Comparison of ENCODE assay signal across 7 mouse cellular contexts in the genomic region with DNA sequence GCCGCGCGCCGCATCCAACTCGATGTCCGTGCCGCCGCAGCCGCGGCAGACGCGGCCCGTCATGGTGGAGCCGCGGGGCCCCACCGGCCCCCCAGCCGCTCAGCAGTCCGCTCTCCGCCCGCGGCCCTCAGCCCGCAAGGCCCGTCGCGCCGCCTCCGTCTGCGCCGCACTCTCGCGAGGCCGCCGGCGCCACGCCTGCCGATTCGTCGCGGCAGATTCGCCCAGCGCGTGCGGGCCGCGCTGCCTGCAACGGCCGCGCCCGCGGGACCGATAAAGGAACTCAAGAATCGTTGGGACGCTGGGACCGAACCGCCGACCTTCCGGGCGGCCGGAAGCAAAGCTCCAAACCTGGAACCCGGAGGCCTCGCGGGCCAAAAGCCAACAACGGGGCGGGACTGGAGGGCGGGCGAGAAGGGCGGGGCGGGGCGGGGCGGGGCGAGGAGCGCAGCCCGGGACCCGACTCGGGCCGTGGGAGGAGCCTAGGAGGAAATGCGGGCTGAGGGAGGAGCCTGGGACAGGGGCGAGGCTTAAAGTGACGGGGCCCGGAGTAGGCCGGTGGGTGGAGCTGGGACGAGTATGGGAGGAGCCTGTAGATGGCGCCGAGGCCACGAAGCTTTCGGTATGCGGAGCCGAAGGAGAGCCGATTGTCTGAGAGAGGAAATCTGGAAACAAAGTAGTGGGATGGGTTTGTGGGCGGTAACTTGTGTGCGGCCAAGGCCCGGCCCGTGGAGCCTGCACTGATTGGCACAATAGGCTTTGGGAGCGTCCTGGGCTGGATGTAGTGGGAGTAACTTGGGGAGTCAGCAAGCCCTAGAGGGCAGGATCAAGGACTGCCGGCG. TPM values are rescaled to one million over a fixed set of nuclear protein-coding genes. Genes with fewer than 3 reads are reported as not detected.
A peak's percentile ranks its signal among the peaks of the same experiment; 100 is the strongest.
DNase-seq lines count a peak whose midpoint lies in the region; ATAC-seq and TF ChIP-seq lines count a peak whose summit lies in the region.

Gene Brf1 (minus strand): TSS at position 411 of the 839 bp plus-strand sequence.

- under 1% methylated on average over 96 of the region's 96 CpGs for WGBS in embryonic facial prominence, embryonic 10.5 days
- whole genome bisulfite sequencing in intestine, postnatal 0 days = under 1% methylated on average over 96 of the region's 96 CpGs
- WGBS in midbrain, embryonic 12.5 days = under 1% methylated on average over 96 of the region's 96 CpGs
- WGBS in small intestine, adult 2 months = under 1% methylated on average over 95 of the region's 96 CpGs

- intact Hi-C loops in left cerebral cortex, postnatal 4 days (cut with DNase I) = no loop called here

- peak within 1 kb of the TSS; percentile 92 for H3K9ac ChIP-seq in intestine, postnatal 0 days (ENCODE audit: low read depth, low read length)
- peak within 1 kb of the TSS; percentile 78 for H3K9ac ChIP-seq in midbrain, embryonic 12.5 days (replicated peaks)

- H3K4me2 ChIP-seq in intestine, postnatal 0 days (replicated peaks; ENCODE audit: low read depth) = peak within 1 kb of the TSS; percentile 90
- peak within 1 kb of the TSS; percentile 75 for H3K4me2 ChIP-seq in midbrain, embryonic 12.5 days (replicated peaks)

- peak within 1 kb of the TSS; percentile 96 for H3K27ac ChIP-seq in embryonic facial prominence, embryonic 10.5 days (replicated peaks)
- H3K27ac ChIP-seq in intestine, postnatal 0 days (ENCODE audit: low read depth, low read length) = peak within 1 kb of the TSS; percentile 96
- H3K27ac ChIP-seq in midbrain, embryonic 12.5 days (replicated peaks) = peak within 1 kb of the TSS; percentile 92
- H3K27ac ChIP-seq in small intestine, adult 2 months (ENCODE audit: insufficient read depth, low read depth, low read length) = peak within 1 kb of the TSS; percentile 97

- peak; percentile 40 for TF ChIP-seq CTCF in intestine, postnatal 0 days (IDR thresholded peaks at IDR 0.05; ENCODE audit: low read depth)
- TF ChIP-seq CTCF in small intestine, adult 2 months (IDR thresholded peaks at IDR 0.05; ENCODE audit: extremely low read depth, insufficient read length, insufficient replicate concordance, low read depth, low read length) = peak; percentile 5; the same call in 1 of the 2 replicates

- H3K4me1 ChIP-seq in embryonic facial prominence, embryonic 10.5 days = peaks cover 36% of the 10 kb centered on the region
- H3K4me1 ChIP-seq in intestine, postnatal 0 days (replicated peaks; ENCODE audit: control insufficient read depth, insufficient read depth, low read length) = 0 out of 2 replicates have a peak, but pooled peaks cover 6% of the 10 kb centered on the region
- peaks cover 24% of the 10 kb centered on the region for H3K4me1 ChIP-seq in midbrain, embryonic 12.5 days
- H3K4me1 ChIP-seq in small intestine, adult 2 months (ENCODE audit: control insufficient read depth, insufficient read depth, insufficient read length, low read length) = peaks cover 1% of the 10 kb centered on the region; the same call in 1 of the 2 replicates

- H3K9me3 ChIP-seq in embryonic facial prominence, embryonic 10.5 days = no peaks in the 10 kb centered on the region
- H3K9me3 ChIP-seq in intestine, postnatal 0 days (ENCODE audit: control insufficient read depth) = no peaks in the 10 kb centered on the region
- H3K9me3 ChIP-seq in midbrain, embryonic 12.5 days = no peaks in the 10 kb centered on the region

- H3K27me3 ChIP-seq in embryonic facial prominence, embryonic 10.5 days (replicated peaks; ENCODE audit: low read depth, poor library complexity, severe bottlenecking) = no peaks in the 10 kb centered on the region
- H3K27me3 ChIP-seq in intestine, postnatal 0 days (replicated peaks; ENCODE audit: control insufficient read depth, insufficient read depth, low read length) = no peaks in the 10 kb centered on the region
- no peaks in the 10 kb centered on the region for H3K27me3 ChIP-seq in midbrain, embryonic 12.5 days
- H3K27me3 ChIP-seq in small intestine, adult 2 months (ENCODE audit: control insufficient read depth, insufficient read depth, low read length) = no peaks in the 10 kb centered on the region

- peak within 1 kb of the TSS; percentile 88 for H3K4me3 ChIP-seq in embryonic facial prominence, embryonic 10.5 days
- peak within 1 kb of the TSS; percentile 88 for H3K4me3 ChIP-seq in intestine, postnatal 0 days (ENCODE audit: low read depth, low read length)
- H3K4me3 ChIP-seq in midbrain, embryonic 12.5 days = peak within 1 kb of the TSS; percentile 63
- H3K4me3 ChIP-seq in small intestine, adult 2 months (ENCODE audit: low read depth, low read length) = peak within 1 kb of the TSS; percentile 99

- peak; percentile 65 for TF ChIP-seq POLR2A in small intestine, adult 2 months (IDR thresholded peaks at IDR 0.05; ENCODE audit: low read depth, low read length)

- ATAC-seq in intestine, postnatal 0 days = peak; percentile 97
- ATAC-seq in midbrain, embryonic 12.5 days (ENCODE audit: low FRiP score, low read depth) = peak; percentile 98

- peaks cover 26% of the 10 kb centered on the region for H3K36me3 ChIP-seq in embryonic facial prominence, embryonic 10.5 days (replicated peaks)
- no peaks in the 10 kb centered on the region for H3K36me3 ChIP-seq in intestine, postnatal 0 days (ENCODE audit: control insufficient read depth, insufficient read depth)
- peaks cover 20% of the 10 kb centered on the region; the same call in 1 of the 2 replicates for H3K36me3 ChIP-seq in midbrain, embryonic 12.5 days
- no peaks in the 10 kb centered on the region for H3K36me3 ChIP-seq in small intestine, adult 2 months (ENCODE audit: control insufficient read depth, insufficient read depth, low read length)

- DNase-seq in adrenal gland, postnatal 10 days = peak; percentile 97
- peak; percentile 99 for DNase-seq in embryonic facial prominence, embryonic 10.5 days (ENCODE audit: low spot score)
- peak; percentile 77 for DNase-seq in gonadal fat pad, adult 2 months (ENCODE audit: low read depth)
- peak; percentile 97 for DNase-seq in left cerebral cortex, postnatal 4 days

RNA-seq across cellular contexts. Expression of gene Brf1, which starts in this region (rescaled TPM):
- 10 to 100 TPM; 40.1 to 55.3 TPM for total RNA-seq in adrenal gland, postnatal 10 days (2021)
- polyA plus RNA-seq in embryonic facial prominence, embryonic 10.5 days (2016; fragmentation: Nextera tagmentation; extraction: Ambion mirVana) = 59.8 and 60.9 TPM in 2 replicates
- polyA plus RNA-seq in gonadal fat pad, adult 2 months (2012; rRNA removed) = 66.2 and 80.9 TPM in 2 replicates
- polyA plus RNA-seq in intestine, postnatal 0 days (2015; fragmentation: Nextera tagmentation; extraction: Ambion mirVana) = 17.9 and 21.3 TPM in 2 replicates
- 10 to 100 TPM; 64.5 to 67.2 TPM for total RNA-seq in left cerebral cortex, postnatal 4 days (2021)
- 75.9 and 76.2 TPM in 2 replicates for polyA plus RNA-seq in midbrain, embryonic 12.5 days (2016; fragmentation: Nextera tagmentation; extraction: Ambion mirVana)
- 43.7 and 95.6 TPM in 2 replicates for polyA plus RNA-seq in small intestine, adult 2 months (2012; rRNA removed)

Comparison
In these comparisons a context has a peak if more than half of its experiments do, and no peak if none do; other contexts are left out.
1. Peak in every context shown above with its lines: DNase-seq, ATAC-seq, H3K4me3 ChIP-seq and H3K27ac ChIP-seq.